Mouse (Mus musculus) heart, adult 2 months (tissue): ENCODE results near the gene Serpina1e. TPM values are rescaled to one million over a fixed set of nuclear protein-coding genes. Genes with fewer than 3 reads are reported as not detected.
"Not testable (repeated sequence)": the region's sequence is repeated elsewhere in the genome, so short reads cannot be mapped to it uniquely, and the experiment has no call there.

Source experiments
- DNase-seq, 2 experiments: peaks; one replicate each; pipeline ENCODE4 v3.0.0; 2021
- H3K27ac ChIP-seq: fragments of 200-600 bp; 2 replicates; pipeline ENCODE4 v1.8.1; 2022
- H3K27me3 ChIP-seq: fragments of 200-500 bp; 2 replicates; pipeline ENCODE4 v1.6.1; 2012; ENCODE audit warnings: mild to moderate bottlenecking, low read length, inconsistent platforms, mixed read lengths; ENCODE audit not compliant: control insufficient read depth, insufficient read depth
- H3K36me3 ChIP-seq: fragments of 200-500 bp; 2 replicates; pipeline ENCODE4 v1.6.1; 2012; ENCODE audit warnings: low read length, inconsistent platforms; ENCODE audit not compliant: control insufficient read depth, insufficient read depth
- H3K4me1 ChIP-seq: fragments of 200-500 bp; 2 replicates; pipeline ENCODE4 v1.6.1; 2011; ENCODE audit warnings: low read length; ENCODE audit not compliant: control insufficient read depth, insufficient read depth
- H3K4me3 ChIP-seq: fragments of 200-600 bp; 2 replicates; pipeline ENCODE4 v1.8.1; 2022
- H3K79me2 ChIP-seq: fragments of 200-500 bp; replicated peaks from 2 replicates; pipeline ENCODE4 v1.6.1; 2012; ENCODE audit warnings: mild to moderate bottlenecking, inconsistent platforms, low read length, moderate library complexity, mixed read lengths; ENCODE audit not compliant: control insufficient read depth, insufficient read depth
- H3K9ac ChIP-seq: fragments of 200-500 bp; 2 replicates; pipeline ENCODE4 v1.6.1; 2012; ENCODE audit warnings: low read depth, mild to moderate bottlenecking, control low read depth, inconsistent platforms, low read length, mixed read lengths
- CTCF ChIP-seq: fragments of 200-600 bp; IDR thresholded peaks from 2 replicates; pipeline ENCODE4 v1.8.1; 2022; ENCODE audit warnings: antibody characterized with exemption, mild to moderate bottlenecking, moderate library complexity
- EP300 ChIP-seq: fragments of 200-500 bp; IDR thresholded peaks from 2 replicates; pipeline ENCODE4 v1.6.1; 2011; ENCODE audit warnings: low read depth, low read length, control low read depth; ENCODE audit not compliant: insufficient read depth
- POLR2A ChIP-seq: fragments of 200-500 bp; IDR thresholded peaks from 2 replicates; pipeline ENCODE4 v1.6.1; 2011; ENCODE audit warnings: mild to moderate bottlenecking, low read depth, low read length, control low read depth; ENCODE audit not compliant: insufficient read depth
- WGBS: fragments of 180-500 bp; shearing (Covaris S2); methylation state at CpG from one replicate; pipeline ENCODE4 v1.1.7; 2018; 5-methylcytosine and 5-hydroxymethylcytosine counted together
- intact Hi-C: fragments of 180-260 bp; cut with DNase I; formaldehyde crosslinking; loops from one replicate; pipeline ENCODE4 v1.15.1; 2025
- polyA plus RNA-seq: library from polyadenylated mRNA; depleted of rRNA; stranded (reverse); fragments of >200 nt; gene quantifications from 2 replicates; pipeline ENCODE4 v1.2.3, GENCODE M21; 2012
- total RNA-seq, 2 experiments: library from RNA; stranded (reverse); gene quantifications; 2 replicates each; pipeline ENCODE4 v1.2.3; 2021

Serpina1e gene
- total and polyA plus RNA-seq, 3 experiments: 0.23 to 0.27 TPM; not detected in 1

- no peak overlapping the region for H3K4me3 ChIP-seq
- DNase-seq: no peak
- H3K4me1 ChIP-seq: no peaks in the 10 kb centered on the region
- no peak overlapping the region for H3K9ac ChIP-seq
- no peak overlapping the region for H3K27ac ChIP-seq
- H3K79me2 ChIP-seq: no peaks in the 10 kb centered on the region
- no peak for TF ChIP-seq CTCF
- intact Hi-C loops: no loop called here
- no peaks in the 10 kb centered on the region for H3K27me3 ChIP-seq
- 100% methylated on average over 1 of the region's 1 CpGs for WGBS
- no peaks in the 10 kb centered on the region for H3K36me3 ChIP-seq
Observed at GRCm38 (mm10) chr12:103961716-103962115, 2.9 kb upstream of the Serpina1e start.

GRCm38 (mm10) chr12:103956555-103956954 lies 2.2 kb downstream of the Serpina1e start:
- WGBS: 56% methylated on average over 2 of the region's 2 CpGs
- intact Hi-C loops, H3K36me3 ChIP-seq, H3K4me3 ChIP-seq, H3K27ac ChIP-seq, DNase-seq, H3K4me1 ChIP-seq, H3K79me2 ChIP-seq, H3K27me3 ChIP-seq, H3K9ac ChIP-seq: not testable (repeated sequence)

- H3K27me3 ChIP-seq, H3K79me2 ChIP-seq, H3K4me1 ChIP-seq, DNase-seq, intact Hi-C loops, H3K36me3 ChIP-seq, H3K4me3 ChIP-seq, H3K9ac ChIP-seq, H3K27ac ChIP-seq: not testable (repeated sequence)
- WGBS: 61% methylated on average over 3 of the region's 3 CpGs
Observed at GRCm38 (mm10) chr12:103952972-103953371, 5.8 kb downstream of the Serpina1e start.

GRCm38 (mm10) chr12:103946243-103946642 lies 12.5 kb downstream of the Serpina1e start:
- intact Hi-C loops: no loop called here
- H3K79me2 ChIP-seq: no peaks in the 10 kb centered on the region
- no peaks in the 10 kb centered on the region for H3K36me3 ChIP-seq
- H3K27me3 ChIP-seq: no peaks in the 10 kb centered on the region
- no peak for DNase-seq
- no peak overlapping the region for H3K9ac ChIP-seq
- no peak overlapping the region for H3K27ac ChIP-seq
- TF ChIP-seq EP300: no peak
- TF ChIP-seq POLR2A: no peak
- no peak for TF ChIP-seq CTCF
- WGBS: 71% methylated on average over 4 of the region's 4 CpGs
- H3K4me3 ChIP-seq: no peak overlapping the region
- H3K4me1 ChIP-seq: no peaks in the 10 kb centered on the region

- H3K27me3 ChIP-seq, H3K4me3 ChIP-seq, H3K36me3 ChIP-seq, DNase-seq, intact Hi-C loops, H3K79me2 ChIP-seq, H3K9ac ChIP-seq, H3K27ac ChIP-seq, H3K4me1 ChIP-seq: not testable (repeated sequence)
- 92% methylated on average over 11 of the region's 16 CpGs for WGBS
Observed at GRCm38 (mm10) chr12:103909181-103909580, 49.6 kb downstream of the Serpina1e start.

GRCm38 (mm10) chr12:103907746-103908145 lies 51.0 kb downstream of the Serpina1e start:
- DNase-seq, intact Hi-C loops, H3K4me3 ChIP-seq, H3K4me1 ChIP-seq, H3K9ac ChIP-seq, H3K36me3 ChIP-seq, H3K27ac ChIP-seq, H3K27me3 ChIP-seq, H3K79me2 ChIP-seq: not testable (repeated sequence)
- WGBS: 29% methylated on average over 1 of the region's 1 CpGs

- WGBS: 74% methylated on average over 4 of the region's 4 CpGs
- H3K4me3 ChIP-seq, H3K79me2 ChIP-seq, H3K36me3 ChIP-seq, DNase-seq, intact Hi-C loops, H3K27me3 ChIP-seq, H3K9ac ChIP-seq, H3K27ac ChIP-seq, H3K4me1 ChIP-seq: not testable (repeated sequence)
Observed at GRCm38 (mm10) chr12:103904837-103905340, 53.9 kb downstream of the Serpina1e start, which contains the start of gene Serpina1c. TSS of gene Serpina1c (minus strand) at chr12:103904887.

GRCm38 (mm10) chr12:103901929-103902328 lies 56.8 kb downstream of the Serpina1e start:
- H3K4me3 ChIP-seq, H3K79me2 ChIP-seq, intact Hi-C loops, H3K36me3 ChIP-seq, H3K27ac ChIP-seq, H3K9ac ChIP-seq, H3K4me1 ChIP-seq, H3K27me3 ChIP-seq: not testable (repeated sequence)
- WGBS: 68% methylated on average over 3 of the region's 3 CpGs
- DNase-seq: peak in 1 of 2 experiments; percentile 8
